Mouse (Mus musculus): ENCODE data around the gene Aplp2.

Aplp2 gene

GRCm38 (mm10) chr9:31211690-31212499 is at the start of gene Aplp2:
TSS of gene Aplp2 (minus strand) at chr9:31211815.
- peak; percentile 91 to 95 for DNase-seq (ENCODE audit: low read depth in 1 of 2, low spot score in 2 of 2)

- DNase-seq (ENCODE audit: low read depth in 1 of 2, low spot score in 2 of 2), result no peak
These were observed 48.6 kb upstream of the Aplp2 start for GRCm38 (mm10) chr9:31260219-31260618.

DNA sequence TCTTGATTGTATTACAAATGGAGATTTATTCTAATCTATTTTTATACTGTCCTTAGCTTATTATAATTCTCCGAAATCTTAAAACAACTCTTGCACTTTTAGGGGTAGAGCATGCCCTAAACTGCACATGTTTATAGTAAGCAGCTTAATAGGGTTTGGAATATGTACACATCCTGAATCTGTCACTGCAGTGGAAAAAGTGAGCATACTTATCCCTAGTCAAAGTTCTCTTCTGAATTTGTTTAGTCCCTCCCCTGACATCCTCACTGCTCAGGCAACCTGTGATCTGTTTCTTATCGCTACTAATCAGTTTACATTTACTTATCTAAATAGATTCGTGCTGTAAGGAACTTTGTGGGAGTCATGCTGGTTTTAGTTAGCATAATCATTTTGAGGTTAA is 46.6 kb upstream of the Aplp2 start:
- DNase-seq (ENCODE audit: low read depth in 1 of 2, low spot score in 2 of 2), result no peak

- no peak for DNase-seq (ENCODE audit: low read depth in 1 of 2, low spot score in 2 of 2)
These were observed 44.3 kb upstream of the Aplp2 start for GRCm38 (mm10) chr9:31255953-31256352.

DNA sequence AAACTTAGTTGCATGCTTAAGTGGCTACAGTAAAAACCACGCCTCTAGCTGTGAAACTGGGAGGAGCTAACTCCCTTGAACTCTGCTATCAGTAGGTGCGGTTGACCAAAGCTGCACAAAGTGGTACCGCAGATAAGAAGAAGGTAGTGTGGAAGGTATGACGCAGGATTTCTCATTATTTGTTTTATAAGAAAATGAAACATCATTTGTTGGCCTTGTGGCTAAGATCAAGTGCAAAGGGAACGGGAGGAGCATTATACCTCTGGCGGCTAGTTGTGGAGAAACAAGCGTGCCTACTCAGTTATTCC is 43.0 kb upstream of the Aplp2 start:
- no peak for DNase-seq (ENCODE audit: low read depth in 1 of 2, low spot score in 2 of 2)

- DNase-seq (ENCODE audit: low read depth in 1 of 2, low spot score in 2 of 2), result no peak
These were observed 42.5 kb upstream of the Aplp2 start for GRCm38 (mm10) chr9:31253866-31254696.

DNA sequence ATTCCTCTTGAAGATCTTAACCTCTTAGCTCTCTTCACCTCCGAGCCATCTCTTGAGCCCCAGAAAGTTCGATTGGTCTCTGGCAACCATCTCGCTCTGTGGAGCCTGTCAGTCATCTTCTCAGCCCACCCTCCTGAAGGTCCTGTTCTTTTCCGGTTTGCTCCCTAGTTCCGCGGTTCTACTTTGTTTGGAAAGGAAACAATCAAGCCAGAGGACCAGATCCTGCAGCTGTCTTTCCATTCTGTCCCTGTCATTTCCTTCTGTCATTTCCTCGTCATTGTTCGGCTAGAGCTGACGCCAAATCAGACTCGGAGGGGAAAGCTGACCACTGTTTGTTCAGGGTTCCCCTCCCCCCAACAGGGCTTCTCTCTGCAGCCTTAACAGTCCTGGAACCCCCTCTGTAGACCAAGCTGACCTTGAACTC is 41.7 kb upstream of the Aplp2 start:
- DNase-seq (ENCODE audit: low read depth in 1 of 2, low spot score in 2 of 2), result no peak

- peak in 1 of 2 experiments; percentile 18 for DNase-seq (ENCODE audit: low read depth in 1 of 2, low spot score in 2 of 2)
These were observed 40.7 kb upstream of the Aplp2 start for GRCm38 (mm10) chr9:31252182-31252799.

- no peak for DNase-seq (ENCODE audit: low read depth in 1 of 2, low spot score in 2 of 2)
These were observed 36.0 kb upstream of the Aplp2 start for GRCm38 (mm10) chr9:31247447-31248220.

DNA sequence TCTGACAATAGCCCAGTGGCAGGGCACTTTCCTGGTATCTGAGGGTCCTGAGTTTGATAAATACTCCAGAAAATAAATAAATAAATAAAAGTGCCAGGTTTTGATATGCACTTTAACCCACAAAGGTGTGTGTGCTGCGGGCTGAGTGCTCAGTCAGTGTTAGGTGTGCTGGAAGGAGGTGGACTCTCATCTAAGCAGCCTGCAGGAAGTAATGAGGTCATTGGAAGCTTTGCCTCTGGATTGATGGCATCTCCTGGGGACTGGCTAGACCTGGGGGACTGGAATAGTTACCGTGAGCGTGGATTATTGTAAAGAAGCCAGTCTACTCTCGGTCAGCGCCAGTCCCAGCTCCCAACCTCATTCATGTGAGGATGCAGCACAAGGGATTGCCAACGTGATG is 34.8 kb upstream of the Aplp2 start:
- no peak for DNase-seq (ENCODE audit: low read depth in 1 of 2, low spot score in 2 of 2)

GRCm38 (mm10) chr9:31245006-31245405 is 33.4 kb upstream of the Aplp2 start:
- no peak for DNase-seq (ENCODE audit: low read depth in 1 of 2, low spot score in 2 of 2)

- no peak for DNase-seq (ENCODE audit: low read depth in 1 of 2, low spot score in 2 of 2)
These were observed 32.3 kb upstream of the Aplp2 start for GRCm38 (mm10) chr9:31243939-31244333.

GRCm38 (mm10) chr9:31243306-31243938 is 31.8 kb upstream of the Aplp2 start:
- no peak for DNase-seq (ENCODE audit: low read depth in 1 of 2, low spot score in 2 of 2)

- no peak for DNase-seq (ENCODE audit: low read depth in 1 of 2, low spot score in 2 of 2)
These were observed 29.6 kb upstream of the Aplp2 start for GRCm38 (mm10) chr9:31241208-31241699.

- no peak for DNase-seq (ENCODE audit: low read depth in 1 of 2, low spot score in 2 of 2)
These were observed 29.1 kb upstream of the Aplp2 start for GRCm38 (mm10) chr9:31240522-31241207.

DNA sequence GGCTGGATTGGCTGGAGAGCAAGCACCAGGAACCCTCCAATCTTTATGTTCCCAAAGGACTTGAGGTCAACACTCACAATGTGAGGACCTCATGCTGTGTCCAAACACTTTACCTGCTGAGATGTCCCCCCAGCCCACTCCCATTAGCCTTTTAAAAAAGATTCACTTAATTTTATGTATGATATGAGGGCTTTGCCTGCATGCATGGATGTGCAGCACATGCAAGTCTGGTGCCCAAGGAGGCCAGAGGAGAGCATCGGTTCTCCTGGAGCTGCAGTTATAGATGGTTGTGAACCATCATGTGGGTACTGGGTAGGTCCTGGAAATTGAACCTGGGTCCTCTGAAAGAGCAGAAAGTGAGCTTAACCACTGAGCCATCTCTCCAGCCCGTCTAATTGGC is 27.9 kb upstream of the Aplp2 start:
- DNase-seq (ENCODE audit: low read depth in 1 of 2, low spot score in 2 of 2), result no peak

- no peak for DNase-seq (ENCODE audit: low read depth in 1 of 2, low spot score in 2 of 2)
These were observed 26.9 kb upstream of the Aplp2 start for GRCm38 (mm10) chr9:31238526-31238925.

- no peak for DNase-seq (ENCODE audit: low read depth in 1 of 2, low spot score in 2 of 2)
These were observed 24.5 kb upstream of the Aplp2 start for GRCm38 (mm10) chr9:31236079-31236478.

DNA sequence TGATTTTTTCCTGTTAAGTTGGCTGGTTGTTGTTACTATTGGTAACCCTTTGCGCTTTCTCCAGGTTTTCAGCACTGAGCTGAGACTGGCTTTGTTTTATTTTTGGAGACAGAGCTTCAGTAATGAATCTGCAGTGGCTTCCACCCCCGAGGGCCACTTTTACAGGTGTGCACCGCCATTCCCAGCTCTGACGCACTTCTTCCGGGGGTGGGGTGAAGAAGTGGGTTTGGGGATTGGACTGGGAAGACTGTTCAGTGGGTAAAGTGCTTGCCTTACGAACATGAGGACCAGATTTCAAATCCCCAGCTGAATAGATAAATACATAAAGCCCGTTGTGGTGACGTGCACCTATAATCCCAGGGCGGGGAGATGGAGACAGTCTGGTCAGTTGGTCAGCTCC is 23.9 kb upstream of the Aplp2 start:
- no peak for DNase-seq (ENCODE audit: low read depth in 1 of 2, low spot score in 2 of 2)

DNA sequence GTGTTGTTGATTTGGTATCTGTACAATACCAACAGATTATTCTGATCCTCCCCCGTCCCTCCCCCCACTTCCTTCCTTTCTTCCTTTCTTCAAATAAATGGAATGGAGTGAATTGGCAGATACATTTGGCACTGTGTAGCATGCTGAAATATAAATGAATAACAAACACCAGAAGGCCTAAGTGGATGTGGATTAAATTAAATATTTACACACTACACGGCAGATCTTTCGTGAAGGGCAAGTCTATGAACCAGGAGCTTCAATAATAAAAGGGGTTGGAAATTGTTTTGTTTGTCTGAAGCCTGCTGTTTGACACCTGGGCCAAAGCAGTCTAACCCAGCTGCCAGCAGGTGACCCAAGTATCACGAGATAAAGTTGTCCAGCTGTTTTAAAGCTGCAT is 23.4 kb upstream of the Aplp2 start:
- DNase-seq (ENCODE audit: low read depth in 1 of 2, low spot score in 2 of 2), result no peak
